Mouse (Mus musculus) embryonic fibroblast, embryonic 13.5 days (primary cell): Measurements from ENCODE around the gene Fryl.

Experiments used
- CTCF ChIP-seq: IDR thresholded peaks from 2 replicates; pipeline ENCODE4 v1.5.1; 2011; ENCODE audit warnings: mild to moderate bottlenecking, control low read depth, low read length, moderate library complexity, borderline replicate concordance; ENCODE audit not compliant: insufficient read depth
- POLR2A ChIP-seq: IDR thresholded peaks from 2 replicates; pipeline ENCODE4 v1.6.1; 2011; ENCODE audit warnings: low read depth, mild to moderate bottlenecking, control low read depth, low read length, moderate library complexity

DNA sequence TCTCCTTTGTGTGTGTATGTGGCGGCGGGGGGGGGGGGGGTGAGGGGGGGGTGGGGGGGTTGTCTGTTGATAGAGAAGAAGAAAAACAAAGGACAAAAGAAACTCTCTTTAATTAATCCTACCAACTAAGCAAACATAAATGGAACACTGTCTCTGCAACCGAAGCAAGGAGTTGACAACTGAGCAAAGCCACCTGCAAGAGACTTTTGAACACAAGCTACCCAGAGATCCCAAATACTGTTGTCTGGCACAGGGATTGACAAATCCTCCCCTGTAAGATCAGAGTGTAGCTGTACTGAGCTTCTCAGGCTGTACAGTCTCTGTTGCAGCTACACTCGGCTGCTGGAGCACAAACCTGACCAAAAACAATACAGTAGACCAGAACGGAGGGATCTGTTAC is 7.7 kb upstream of the Fryl start:
- no peak for TF ChIP-seq CTCF
- no peak for TF ChIP-seq POLR2A
